Mouse (Mus musculus) C2C12 (cell line): ENCODE measurements around the gene Ripor3. TPM values are rescaled to one million over a fixed set of nuclear protein-coding genes. Genes with fewer than 3 reads are reported as not detected.

Experiments used
- H3K27me3 ChIP-seq: one replicate; pipeline ENCODE4 v1.6.1; 2011; ENCODE audit not compliant: control insufficient read depth, insufficient read depth, insufficient read length
- H3K36me3 ChIP-seq: one replicate; pipeline ENCODE4 v1.6.1; 2011; ENCODE audit not compliant: control insufficient read depth, insufficient read depth
- H3K4me3 ChIP-seq: one replicate; pipeline ENCODE4 v1.5.1; 2011; ENCODE audit warnings: mild to moderate bottlenecking, control low read depth; ENCODE audit not compliant: poor library complexity, insufficient read depth, severe bottlenecking
- H3K79me2 ChIP-seq: one replicate; pipeline ENCODE4 v1.6.1; 2011; ENCODE audit not compliant: control insufficient read depth, insufficient read depth
- H3K79me3 ChIP-seq: one replicate; pipeline ENCODE4 v1.6.1; 2011; ENCODE audit warnings: low read depth, control low read depth
- H3ac ChIP-seq: one replicate; pipeline ENCODE3; 2011; ENCODE audit warnings: low read depth; ENCODE audit not compliant: control insufficient read depth, insufficient read length
- CEBPB ChIP-seq: IDR thresholded peaks from one replicate; pipeline ENCODE4 v1.6.1; 2011; ENCODE audit warnings: low read depth, mild to moderate bottlenecking, control low read depth, moderate library complexity
- CTCF ChIP-seq: IDR thresholded peaks from one replicate; pipeline ENCODE4 v1.5.1; 2011; ENCODE audit not compliant: control insufficient read depth, insufficient read depth, insufficient read length
- FOSL1 ChIP-seq: IDR thresholded peaks from one replicate; pipeline ENCODE4 v1.8.0; 2011; ENCODE audit warnings: mild to moderate bottlenecking, low read length; ENCODE audit not compliant: poor library complexity, insufficient read depth, severe bottlenecking
- MAX ChIP-seq: IDR thresholded peaks from one replicate; pipeline ENCODE4 v1.6.1; 2011; ENCODE audit warnings: mild to moderate bottlenecking, control low read depth
- MYOD1 ChIP-seq: IDR thresholded peaks from one replicate; pipeline ENCODE4 v1.6.1; 2011; ENCODE audit warnings: low read depth; ENCODE audit not compliant: control insufficient read depth, insufficient read length
- MYOG ChIP-seq: IDR thresholded peaks from one replicate; pipeline ENCODE4 v1.6.1; 2011; ENCODE audit not compliant: control insufficient read depth, insufficient read length; ENCODE audit errors: extremely low read depth
- USF1 ChIP-seq: IDR thresholded peaks from one replicate; pipeline ENCODE4 v1.6.1; 2011; ENCODE audit warnings: low read depth, mild to moderate bottlenecking, control low read depth, moderate library complexity
- polyA plus RNA-seq: library from polyadenylated mRNA; unstranded; fragments of >200 nt; fragmentation: generic; extraction: Trizol; gene quantifications from one replicate; pipeline ENCODE4 v1.2.1, GENCODE M21; 2012; ENCODE audit warnings: missing spikeins

Ripor3 gene
- polyA plus RNA-seq, 1 experiment = 0.04 TPM

- H3K36me3 ChIP-seq = no peaks in the 10 kb centered on the region
- H3K79me3 ChIP-seq = no peaks in the 10 kb centered on the region
- TF ChIP-seq MYOD1 (no peak), MAX (no peak), CTCF (no peak), CEBPB (no peak), MYOG (no peak), USF1 (no peak), FOSL1 (no peak)
- H3K4me3 ChIP-seq = no peak overlapping the region
- H3K27me3 ChIP-seq = peaks cover 10% of the 10 kb centered on the region
- H3ac ChIP-seq = no peak overlapping the region
- H3K79me2 ChIP-seq = no peaks in the 10 kb centered on the region
Observed at GRCm38 (mm10) chr2:168035907-168036306, 25.5 kb upstream of the Ripor3 start.

GRCm38 (mm10) chr2:168033905-168034304 lies 23.5 kb upstream of the Ripor3 start:
- Histone ChIP-seq H3ac (no peak overlapping the region), H3K79me2 (no peaks in the 10 kb centered on the region), H3K79me3 (no peaks in the 10 kb centered on the region), H3K36me3 (no peaks in the 10 kb centered on the region), H3K4me3 (no peak overlapping the region), H3K27me3 (peaks cover 4% of the 10 kb centered on the region)
- TF ChIP-seq CEBPB = no peak
- TF ChIP-seq MYOD1 = no peak
- TF ChIP-seq USF1 = no peak
- no peak for TF ChIP-seq MYOG
- TF ChIP-seq FOSL1 = no peak
- TF ChIP-seq MAX = no peak
- TF ChIP-seq CTCF = no peak

DNA sequence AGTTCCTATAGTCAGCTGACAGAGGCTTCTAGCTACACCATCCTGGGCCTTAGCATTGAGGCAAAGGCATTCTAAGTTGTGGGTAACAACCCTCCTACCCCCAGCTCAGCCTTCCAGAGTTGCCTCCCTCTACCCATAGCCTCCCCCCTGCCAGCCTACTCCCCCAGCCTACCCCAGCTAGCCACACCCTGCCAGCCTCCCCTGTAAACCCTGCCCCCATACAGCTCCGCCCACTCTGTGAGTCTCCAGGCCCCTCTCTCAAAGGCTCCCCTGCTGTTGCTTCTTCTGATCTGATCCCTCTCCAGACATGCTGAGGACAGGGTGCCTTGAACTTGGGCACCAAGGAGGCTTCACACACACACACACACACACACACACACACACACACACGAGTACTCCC lies 21.4 kb upstream of the Ripor3 start:
- Histone ChIP-seq H3ac (no peak overlapping the region), H3K79me3 (no peaks in the 10 kb centered on the region)

GRCm38 (mm10) chr2:168028376-168028775 lies 18.0 kb upstream of the Ripor3 start:
- H3ac ChIP-seq = no peak overlapping the region
- no peaks in the 10 kb centered on the region for H3K27me3 ChIP-seq
- no peaks in the 10 kb centered on the region for H3K79me2 ChIP-seq
- no peaks in the 10 kb centered on the region for H3K36me3 ChIP-seq
- TF ChIP-seq CEBPB (no peak), FOSL1 (no peak), MYOD1 (no peak), MYOG (no peak), CTCF (no peak), USF1 (no peak), MAX (no peak)
- no peaks in the 10 kb centered on the region for H3K79me3 ChIP-seq
- no peak overlapping the region for H3K4me3 ChIP-seq

More for the DNA sequence above, 21.4 kb upstream of the Ripor3 start:
- no peak overlapping the region for H3K4me3 ChIP-seq
- no peaks in the 10 kb centered on the region for H3K36me3 ChIP-seq
- H3K79me2 ChIP-seq = no peaks in the 10 kb centered on the region
- TF ChIP-seq CTCF (no peak), FOSL1 (no peak), MAX (no peak), USF1 (no peak), MYOG (no peak), CEBPB (no peak), MYOD1 (no peak)
- H3K27me3 ChIP-seq = no peaks in the 10 kb centered on the region

DNA sequence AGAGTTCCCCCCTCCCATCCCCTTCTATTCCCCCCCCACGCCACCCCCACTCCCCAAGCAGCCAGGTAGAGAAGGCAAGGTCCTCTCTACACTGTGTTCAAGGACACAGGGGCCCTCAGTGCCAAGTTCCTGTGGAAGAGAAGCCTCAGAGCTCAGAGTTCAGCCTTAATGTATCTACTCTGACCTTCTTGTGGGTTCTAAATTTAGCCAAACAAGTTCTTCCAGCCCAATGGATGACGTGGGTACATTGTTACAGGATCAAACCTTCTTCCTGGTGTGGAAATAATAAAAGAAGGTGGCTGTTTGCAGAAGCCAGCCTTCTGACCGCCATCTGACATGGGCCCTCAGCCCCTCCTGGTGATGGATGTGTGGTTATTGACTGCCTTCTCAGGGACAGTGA lies 16.0 kb upstream of the Ripor3 start:
- Histone ChIP-seq H3K27me3 (no peaks in the 10 kb centered on the region), H3K79me2 (no peaks in the 10 kb centered on the region), H3K4me3 (no peak overlapping the region), H3K36me3 (no peaks in the 10 kb centered on the region), H3K79me3 (no peaks in the 10 kb centered on the region), H3ac (no peak overlapping the region)
- TF ChIP-seq FOSL1 (no peak), MAX (no peak), MYOG (no peak), CEBPB (no peak), CTCF (no peak), USF1 (no peak), MYOD1 (no peak)

DNA sequence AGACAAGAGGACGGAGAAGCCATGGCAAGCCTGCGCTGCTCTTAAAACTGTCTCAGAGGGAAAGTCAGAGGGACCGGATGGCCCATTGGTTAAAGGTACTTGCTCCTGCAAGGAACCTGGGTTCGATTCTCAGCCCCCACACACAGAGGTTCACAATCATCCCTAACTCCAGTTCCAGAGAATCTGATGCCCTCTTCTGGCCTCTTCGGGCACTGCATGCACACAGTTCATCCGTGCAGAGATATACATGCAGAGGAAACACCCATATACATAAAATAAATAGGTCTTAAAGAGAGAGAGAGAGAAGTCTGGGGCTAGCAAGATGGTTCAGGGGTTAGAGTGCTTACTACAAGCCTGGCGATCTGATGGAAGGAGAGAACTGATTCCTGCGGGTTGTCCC lies 15.5 kb upstream of the Ripor3 start:
- no peaks in the 10 kb centered on the region for H3K36me3 ChIP-seq
- no peaks in the 10 kb centered on the region for H3K79me3 ChIP-seq
- no peaks in the 10 kb centered on the region for H3K27me3 ChIP-seq
- no peak overlapping the region for H3ac ChIP-seq
- TF ChIP-seq MYOG (no peak), FOSL1 (no peak), USF1 (no peak), MYOD1 (no peak), MAX (no peak), CEBPB (no peak), CTCF (no peak)
- H3K79me2 ChIP-seq = no peaks in the 10 kb centered on the region
- no peak overlapping the region for H3K4me3 ChIP-seq

GRCm38 (mm10) chr2:168025174-168025573 lies 14.8 kb upstream of the Ripor3 start:
- H3K4me3 ChIP-seq = no peak overlapping the region
- H3K79me2 ChIP-seq = no peaks in the 10 kb centered on the region
- TF ChIP-seq MYOD1 (no peak), MYOG (no peak), MAX (no peak), USF1 (no peak), CEBPB (no peak), CTCF (no peak), FOSL1 (no peak)
- no peaks in the 10 kb centered on the region for H3K27me3 ChIP-seq
- H3ac ChIP-seq = no peak overlapping the region
- no peaks in the 10 kb centered on the region for H3K79me3 ChIP-seq
- H3K36me3 ChIP-seq = no peaks in the 10 kb centered on the region
